Mouse (Mus musculus) ES-E14 (cell line): ENCODE measurements around the gene Epn3.

Experiments used
- CHD2 ChIP-seq: IDR thresholded peaks from 2 replicates; pipeline ENCODE4 v1.6.1; 2014; ENCODE audit warnings: mild to moderate bottlenecking, low read depth, low read length, inconsistent platforms
- HCFC1 ChIP-seq: IDR thresholded peaks from 2 replicates; pipeline ENCODE4 v1.6.1; 2012; ENCODE audit warnings: low read length, inconsistent platforms, borderline replicate concordance; ENCODE audit not compliant: insufficient read depth
- MAFK ChIP-seq: IDR thresholded peaks from 2 replicates; pipeline ENCODE4 v1.6.1; 2014; ENCODE audit warnings: mild to moderate bottlenecking, low read depth, low read length, inconsistent platforms; ENCODE audit not compliant: insufficient read depth
- ZNF384 ChIP-seq: IDR thresholded peaks from 2 replicates; pipeline ENCODE4 v1.6.1; 2012; ENCODE audit warnings: low read depth, low read length, inconsistent platforms

DNA sequence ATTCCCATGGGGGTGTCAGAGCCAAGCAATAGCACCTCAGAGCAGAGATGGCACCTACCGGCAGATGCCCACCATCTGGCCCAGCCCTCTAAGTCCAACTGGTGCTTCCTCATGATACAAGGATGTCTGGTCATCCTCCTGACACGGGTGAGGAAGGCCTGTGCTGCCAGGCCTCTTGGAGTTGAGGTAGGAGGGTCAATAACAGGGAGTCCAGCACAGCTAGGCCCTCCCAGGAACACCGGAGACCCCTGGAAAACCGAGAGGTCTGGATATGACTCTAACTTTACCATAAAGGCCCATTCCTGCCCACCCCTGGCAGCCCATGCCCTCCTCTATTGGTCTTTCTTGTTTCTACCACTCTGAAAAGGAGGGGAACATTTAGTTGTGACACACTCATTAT lies 42.6 kb upstream of the Epn3 start:
- TF ChIP-seq MAFK (no peak), HCFC1 (no peak), ZNF384 (no peak), CHD2 (no peak)
